Mouse (Mus musculus) embryonic facial prominence, embryonic 14.5 days (tissue): ENCODE measurements around the gene 1810013L24Rik. TPM values are rescaled to one million over a fixed set of nuclear protein-coding genes. Genes with fewer than 3 reads are reported as not detected.
"Not testable (repeated sequence)": the region's sequence is repeated elsewhere in the genome, so short reads cannot be mapped to it uniquely, and the experiment has no call there.

Experiments used
- ATAC-seq: fragments of 200-750 bp; cut with Nextera tagmentation; 2 replicates; pipeline ENCODE4 v1.8.0; 2017; ENCODE audit warnings: low read depth, moderate number of reproducible peaks, moderate TSS enrichment
- DNase-seq: peaks from one replicate; pipeline ENCODE4 v3.0.0-alpha.2; 2015; ENCODE audit warnings: low spot score
- H3K27ac ChIP-seq: fragments of 300-500 bp; sonication (generic); replicated peaks from 2 replicates; pipeline ENCODE4 v1.5.1; 2014; ENCODE audit warnings: low read depth, mild to moderate bottlenecking, low read length, moderate library complexity
- H3K27me3 ChIP-seq: fragments of 300-500 bp; sonication (generic); replicated peaks from 2 replicates; pipeline ENCODE4 v1.6.1; 2014; ENCODE audit warnings: low read length; ENCODE audit not compliant: control insufficient read depth, insufficient read depth
- H3K36me3 ChIP-seq: fragments of 300-500 bp; sonication (generic); 2 replicates; pipeline ENCODE4 v1.6.1; 2014; ENCODE audit warnings: low read length, mixed read lengths; ENCODE audit not compliant: control insufficient read depth, insufficient read depth
- H3K4me1 ChIP-seq: fragments of 300-500 bp; sonication (generic); 2 replicates; pipeline ENCODE4 v1.6.1; 2014; ENCODE audit warnings: antibody characterized with exemption, low read length; ENCODE audit not compliant: control insufficient read depth, insufficient read depth
- H3K4me2 ChIP-seq: fragments of 300-500 bp; sonication (generic); 2 replicates; pipeline ENCODE4 v1.6.1; 2014; ENCODE audit warnings: low read depth, mild to moderate bottlenecking, low read length, moderate library complexity, mixed read lengths
- H3K4me3 ChIP-seq: fragments of 300-500 bp; sonication (generic); 2 replicates; pipeline ENCODE4 v1.5.1; 2014; ENCODE audit warnings: low read depth, mild to moderate bottlenecking, low read length
- H3K9ac ChIP-seq: fragments of 300-500 bp; sonication (generic); 2 replicates; pipeline ENCODE4 v1.6.1; 2014; ENCODE audit warnings: low read depth, mild to moderate bottlenecking, low read length, moderate library complexity, mixed read lengths
- H3K9me3 ChIP-seq: fragments of 300-500 bp; sonication (generic); 2 replicates; pipeline ENCODE4 v1.6.1; 2016; ENCODE audit warnings: low read length; ENCODE audit not compliant: control insufficient read depth
- WGBS: fragments of 180-500 bp; shearing (Covaris S2); extraction: QIAGEN DNeasy Blood & Tissue Kit; methylation state at CpG from one replicate; pipeline ENCODE4 v1.1.7; 2014; 5-methylcytosine and 5-hydroxymethylcytosine counted together
- polyA plus RNA-seq: library from polyadenylated mRNA; unstranded; fragments of >200 nt; fragmentation: Nextera tagmentation; extraction: Ambion mirVana; gene quantifications from 2 replicates; pipeline ENCODE4 v1.2.1, GENCODE M21; 2014

The 1810013L24Rik gene
- polyA plus RNA-seq, 1 experiment from 2014 or later, result 22.1 TPM

- DNase-seq (no peak), ATAC-seq (no peak)
- Histone ChIP-seq H3K4me3 (no peak overlapping the region), H3K9ac (no peak overlapping the region), H3K36me3 (no peaks in the 10 kb centered on the region), H3K4me1 (peaks cover 4% of the 10 kb centered on the region), H3K4me2 (no peak overlapping the region), H3K27me3 (no peaks in the 10 kb centered on the region), H3K27ac (no peak overlapping the region), H3K9me3 (no peaks in the 10 kb centered on the region)
- WGBS, result 91% methylated on average over 5 of the region's 5 CpGs
Measured at GRCm38 (mm10) chr16:8867406-8867955, 37.6 kb downstream of the 1810013L24Rik start.

GRCm38 (mm10) chr16:8868506-8868905 lies 38.6 kb downstream of the 1810013L24Rik start:
- DNase-seq (no peak), ATAC-seq (no peak)
- no peak overlapping the region for H3K4me3 ChIP-seq
- no peaks in the 10 kb centered on the region for H3K9me3 ChIP-seq
- H3K4me2 ChIP-seq, result no peak overlapping the region
- H3K27ac ChIP-seq, result no peak overlapping the region
- H3K36me3 ChIP-seq, result no peaks in the 10 kb centered on the region
- H3K4me1 ChIP-seq, result peaks cover 4% of the 10 kb centered on the region
- WGBS, result 92% methylated on average over 3 of the region's 3 CpGs
- H3K9ac ChIP-seq, result no peak overlapping the region
- no peaks in the 10 kb centered on the region for H3K27me3 ChIP-seq

GRCm38 (mm10) chr16:8869715-8870114 lies 39.8 kb downstream of the 1810013L24Rik start:
- DNase-seq (peak; percentile 75), ATAC-seq (peak; percentile 42; the same call in 1 of the 2 replicates)
- H3K27ac ChIP-seq, result no peak overlapping the region
- no peaks in the 10 kb centered on the region for H3K9me3 ChIP-seq
- H3K4me1 ChIP-seq, result no peaks in the 10 kb centered on the region
- no peak overlapping the region for H3K4me2 ChIP-seq
- no peak overlapping the region for H3K4me3 ChIP-seq
- no peaks in the 10 kb centered on the region for H3K36me3 ChIP-seq
- WGBS, result 32% methylated on average over 2 of the region's 2 CpGs
- H3K27me3 ChIP-seq, result no peaks in the 10 kb centered on the region
- H3K9ac ChIP-seq, result no peak overlapping the region

- 92% methylated on average over 6 of the region's 6 CpGs for WGBS
- DNase-seq (no peak), ATAC-seq (no peak)
- Histone ChIP-seq H3K36me3 (no peaks in the 10 kb centered on the region), H3K9me3 (no peaks in the 10 kb centered on the region), H3K4me3 (no peak overlapping the region), H3K4me2 (no peak overlapping the region), H3K4me1 (no peaks in the 10 kb centered on the region), H3K27ac (no peak overlapping the region), H3K9ac (no peak overlapping the region), H3K27me3 (no peaks in the 10 kb centered on the region)
Measured at GRCm38 (mm10) chr16:8871376-8871775, 41.5 kb downstream of the 1810013L24Rik start.

DNA sequence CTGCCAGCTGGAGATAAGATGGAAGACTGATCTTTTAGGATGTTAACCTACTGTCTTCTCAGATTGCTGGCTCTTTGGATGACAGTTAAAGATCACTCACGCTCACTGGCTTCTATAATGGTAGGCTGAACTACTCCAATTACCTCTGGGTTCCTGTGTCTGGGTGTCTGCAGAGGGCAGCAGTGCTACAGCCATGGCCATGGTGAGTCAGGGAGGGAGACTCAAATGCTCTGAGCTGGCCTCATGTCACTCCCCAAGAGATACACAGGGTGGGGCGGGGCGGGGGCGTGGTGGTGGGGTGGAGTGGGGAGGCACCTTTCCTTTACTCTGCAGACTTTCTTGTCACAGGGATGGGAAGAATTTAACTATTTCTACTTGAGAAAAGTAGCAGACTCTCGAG lies 42.1 kb downstream of the 1810013L24Rik start:
- H3K4me2 ChIP-seq, result no peak overlapping the region
- no peaks in the 10 kb centered on the region for H3K36me3 ChIP-seq
- H3K4me3 ChIP-seq, result no peak overlapping the region
- H3K27me3 ChIP-seq, result no peaks in the 10 kb centered on the region
- H3K9ac ChIP-seq, result no peak overlapping the region
- H3K4me1 ChIP-seq, result no peaks in the 10 kb centered on the region
- H3K27ac ChIP-seq, result no peak overlapping the region
- DNase-seq (peak; percentile 10), ATAC-seq (no peak)
- H3K9me3 ChIP-seq, result no peaks in the 10 kb centered on the region
- 46% methylated on average over 5 of the region's 5 CpGs for WGBS

- 67% methylated on average over 3 of the region's 3 CpGs for whole genome bisulfite sequencing
- Histone ChIP-seq H3K4me1 (no peaks in the 10 kb centered on the region), H3K36me3 (no peaks in the 10 kb centered on the region), H3K4me3 (no peak overlapping the region), H3K4me2 (no peak overlapping the region), H3K27me3 (no peaks in the 10 kb centered on the region), H3K27ac (no peak overlapping the region), H3K9ac (no peak overlapping the region), H3K9me3 (no peaks in the 10 kb centered on the region)
- no peak for ATAC-seq
- DNase-seq, result no peak
Measured at GRCm38 (mm10) chr16:8872486-8872885, 42.6 kb downstream of the 1810013L24Rik start.

DNA sequence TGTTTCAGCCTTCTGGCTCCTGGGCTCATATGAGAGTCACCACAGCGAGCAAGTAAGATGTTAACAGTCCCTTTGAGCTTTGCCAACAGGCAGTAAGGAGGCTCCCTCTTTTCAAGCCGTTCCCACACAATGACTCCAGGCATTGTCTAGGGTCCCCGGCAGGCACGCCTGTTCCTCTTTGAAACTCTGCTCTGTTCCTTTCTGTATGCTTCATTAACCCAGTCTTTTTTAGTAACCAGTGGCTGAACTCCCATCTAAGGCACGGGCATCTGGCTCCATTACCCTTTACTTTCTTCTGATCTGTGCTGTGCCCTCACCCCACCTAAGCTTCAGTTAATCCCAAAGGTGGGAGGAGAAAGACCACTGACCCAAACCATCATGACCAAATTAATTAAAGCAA lies 50.2 kb downstream of the 1810013L24Rik start:
- H3K9ac ChIP-seq, result no peak overlapping the region
- H3K27me3 ChIP-seq, result no peaks in the 10 kb centered on the region
- H3K4me2 ChIP-seq, result no peak overlapping the region
- no peaks in the 10 kb centered on the region for H3K9me3 ChIP-seq
- ATAC-seq, result no peak
- H3K4me1 ChIP-seq, result no peaks in the 10 kb centered on the region
- no peak overlapping the region for H3K27ac ChIP-seq
- no peak for DNase-seq
- 62% methylated on average over 5 of the region's 5 CpGs for WGBS
- H3K36me3 ChIP-seq, result no peaks in the 10 kb centered on the region
- H3K4me3 ChIP-seq, result no peak overlapping the region

DNA sequence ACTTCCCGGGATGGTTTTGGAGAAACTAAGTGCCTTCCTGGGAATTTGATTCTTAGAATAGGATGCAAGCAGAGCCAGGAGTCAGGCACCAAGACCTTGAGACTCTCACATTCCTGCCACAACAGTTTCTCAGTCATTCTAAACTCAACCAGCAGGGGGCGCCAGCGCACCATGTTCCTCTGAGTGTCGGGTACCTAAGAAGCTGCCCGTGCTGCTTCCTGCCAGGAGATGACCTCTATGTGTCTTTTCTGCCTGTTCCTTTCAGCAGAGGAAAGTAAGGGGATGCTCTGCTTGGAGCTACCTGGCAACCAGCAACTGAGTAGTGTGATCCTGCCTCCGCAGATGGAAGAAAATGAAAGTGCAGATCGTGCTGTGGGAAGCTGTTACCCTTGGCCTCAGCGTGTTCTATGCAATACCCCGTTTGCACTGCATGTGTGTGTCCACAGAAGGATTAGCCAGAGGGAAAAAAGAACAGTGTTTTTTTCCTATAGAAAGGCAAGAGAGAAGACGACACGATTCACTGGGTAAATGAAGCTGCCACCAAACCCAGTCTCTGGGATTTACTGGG lies 53.9 kb downstream of the 1810013L24Rik start:
- ATAC-seq (no peak), DNase-seq (peak; percentile 63)
- H3K9ac ChIP-seq, result no peak overlapping the region
- no peak overlapping the region; the same call in 1 of the 2 replicates for H3K4me3 ChIP-seq
- no peaks in the 10 kb centered on the region for H3K4me1 ChIP-seq
- no peaks in the 10 kb centered on the region for H3K9me3 ChIP-seq
- H3K4me2 ChIP-seq, result peak overlapping the region; percentile 23; the same call in 1 of the 2 replicates
- H3K27ac ChIP-seq, result no peak overlapping the region
- 40% methylated on average over 11 of the region's 11 CpGs for WGBS
- no peaks in the 10 kb centered on the region for H3K27me3 ChIP-seq
- no peaks in the 10 kb centered on the region for H3K36me3 ChIP-seq

DNA sequence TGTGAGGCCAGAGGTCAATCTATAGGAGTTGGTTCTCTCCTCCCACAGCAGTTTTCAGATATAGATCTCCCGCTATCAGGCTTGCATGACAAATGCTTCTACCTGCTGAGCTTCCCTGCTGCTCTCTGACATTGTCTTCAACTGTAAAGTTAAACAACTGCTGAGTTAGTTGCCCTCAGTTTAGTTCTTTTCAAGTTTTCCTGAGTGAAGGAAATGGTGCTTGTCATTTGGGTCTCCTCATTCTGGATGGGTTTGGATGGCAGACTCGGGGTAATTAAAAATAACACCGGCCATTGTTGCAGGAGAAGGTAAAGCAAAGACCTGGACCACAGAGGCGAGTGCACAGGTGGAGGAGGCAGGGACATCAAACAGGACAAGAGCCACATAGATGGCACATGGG lies 64.3 kb downstream of the 1810013L24Rik start:
- not testable (repeated sequence) for H3K9me3 ChIP-seq, H3K9ac ChIP-seq, H3K27ac ChIP-seq, H3K4me2 ChIP-seq, H3K36me3 ChIP-seq, ATAC-seq, H3K4me1 ChIP-seq, DNase-seq, H3K27me3 ChIP-seq, H3K4me3 ChIP-seq
- 52% methylated on average over 4 of the region's 4 CpGs for WGBS
